In genomic region chr3:96403016-96403415, GRCm38 (mm10) we compare ENCODE assay signal across 18 mouse cellular contexts. TPM values are rescaled to one million over a fixed set of nuclear protein-coding genes. Genes with fewer than 3 reads are reported as not detected.
DNase-seq lines count a peak whose midpoint lies in the region; ATAC-seq and TF ChIP-seq lines count a peak whose summit lies in the region.
"Had no signal": no experiment of that assay in that cellular context is flagged by ENCODE, and none has a peak within 500 bp of the region (broad histone marks: within the 10 kb centered on the region; RNA-seq: fewer than 3 reads in every experiment).

No protein-coding gene starts in this region.

- no peak for TF ChIP-seq POLR2A in brain, embryonic 14.5 days (IDR thresholded peaks at IDR 0.05; ENCODE audit: borderline replicate concordance, extremely low read depth, insufficient read depth, insufficient read length, poor library complexity, severe bottlenecking)

- WGBS in embryonic facial prominence, embryonic 11.5 days = 24% methylated on average over 1 of the region's 1 CpGs
- WGBS in embryonic facial prominence, embryonic 10.5 days = 8% methylated on average over 1 of the region's 1 CpGs

- H3K9me3 ChIP-seq in embryonic facial prominence, embryonic 11.5 days (replicated peaks; ENCODE audit: control insufficient read depth, low read length) = no peaks in the 10 kb centered on the region
- H3K9me3 ChIP-seq in embryonic facial prominence, embryonic 10.5 days = peaks cover 6% of the 10 kb centered on the region; the same call in 1 of the 2 replicates
- H3K9me3 ChIP-seq: embryonic facial prominence, embryonic 12.5 days; hindbrain, embryonic 12.5 days; neural tube, embryonic 13.5 days had no signal

- no peak overlapping the region for H3K4me3 ChIP-seq in embryonic facial prominence, embryonic 11.5 days (ENCODE audit: low read depth, low read length)
- H3K4me3 ChIP-seq in embryonic facial prominence, embryonic 10.5 days = no peak overlapping the region
- H3K4me3 ChIP-seq: embryonic facial prominence, embryonic 12.5 days; hindbrain, embryonic 12.5 days; limb, embryonic 12.5 days; megakaryocyte, embryonic 14.5 days; neural tube, embryonic 13.5 days had no signal

- peaks cover 4% of the 10 kb centered on the region; the same call in 1 of the 2 replicates for H3K4me1 ChIP-seq in embryonic facial prominence, embryonic 11.5 days (ENCODE audit: control insufficient read depth, insufficient read depth, low read length)
- peaks cover 13% of the 10 kb centered on the region for H3K4me1 ChIP-seq in embryonic facial prominence, embryonic 10.5 days

- TF ChIP-seq CTCF in brain, embryonic 14.5 days (IDR thresholded peaks at IDR 0.05; ENCODE audit: borderline replicate concordance, extremely low read depth, insufficient read depth, insufficient read length) = peak; percentile 38; the same call in 1 of the 2 replicates

- intact Hi-C loops in gastrocnemius, postnatal 14 days (cut with DNase I; ENCODE audit: low total_unique reads) = no loop called here

- H3K4me2 ChIP-seq in embryonic facial prominence, embryonic 11.5 days (ENCODE audit: low read depth, low read length) = no peak overlapping the region
- H3K4me2 ChIP-seq: embryonic facial prominence, embryonic 12.5 days; hindbrain, embryonic 12.5 days; limb, embryonic 12.5 days; neural tube, embryonic 13.5 days had no signal

- no peak overlapping the region for H3K9ac ChIP-seq in embryonic facial prominence, embryonic 11.5 days (replicated peaks; ENCODE audit: low read length)
- H3K9ac ChIP-seq: embryonic facial prominence, embryonic 12.5 days; hindbrain, embryonic 12.5 days; limb, embryonic 12.5 days; neural tube, embryonic 13.5 days had no signal

- H3K36me3 ChIP-seq in embryonic facial prominence, embryonic 11.5 days (replicated peaks; ENCODE audit: control insufficient read depth, insufficient read depth, low read depth, low read length) = no peaks in the 10 kb centered on the region
- H3K36me3 ChIP-seq in embryonic facial prominence, embryonic 10.5 days (replicated peaks) = no peaks in the 10 kb centered on the region
- H3K36me3 ChIP-seq: embryonic facial prominence, embryonic 12.5 days; hindbrain, embryonic 12.5 days; limb, embryonic 12.5 days; neural tube, embryonic 13.5 days had no signal

- H3K27me3 ChIP-seq in embryonic facial prominence, embryonic 11.5 days (ENCODE audit: control insufficient read depth, insufficient read depth, low read length) = peaks cover 62% of the 10 kb centered on the region
- H3K27me3 ChIP-seq in embryonic facial prominence, embryonic 10.5 days (replicated peaks; ENCODE audit: low read depth, poor library complexity, severe bottlenecking) = peaks cover 98% of the 10 kb centered on the region

- ATAC-seq in embryonic facial prominence, embryonic 11.5 days (replicated peaks; ENCODE audit: insufficient number of reproducible peaks, low FRiP score, low TSS enrichment, low read depth) = no peak
- ATAC-seq: forebrain, embryonic 16.5 days had no signal

- DNase-seq in embryonic facial prominence, embryonic 11.5 days (ENCODE audit: low spot score) = peak; percentile 60
- no peak for DNase-seq in embryonic facial prominence, embryonic 10.5 days (ENCODE audit: low spot score)
- peak; percentile 17 for DNase-seq in lung, postnatal 36 days
- DNase-seq in lung, postnatal 4 days = no peak
- DNase-seq in brain, embryonic 14.5 days (ENCODE audit: low read depth) = no peak
- peak; percentile 41 for DNase-seq in mesoderm, embryonic 11.5 days (ENCODE audit: low read depth, low spot score)
- DNase-seq in left cerebral cortex, adult 8-10 months (ENCODE audit: low spot score in 2 of 2) = no peak
- DNase-seq in gastrocnemius, postnatal 14 days = no peak
- DNase-seq: cerebellum, adult 11-12 months had no signal

- no peak overlapping the region for H3K27ac ChIP-seq in embryonic facial prominence, embryonic 11.5 days (replicated peaks; ENCODE audit: low read depth, low read length)
- no peak overlapping the region for H3K27ac ChIP-seq in embryonic facial prominence, embryonic 10.5 days (replicated peaks)
- H3K27ac ChIP-seq: embryonic facial prominence, embryonic 12.5 days; hindbrain, embryonic 12.5 days; limb, embryonic 12.5 days; neural tube, embryonic 13.5 days had no signal

RNA-seq across cellular contexts. Expression of gene BC107364, which starts 49.1 kb away (rescaled TPM):
- polyA plus RNA-seq in embryonic facial prominence, embryonic 11.5 days (2014; fragmentation: Nextera tagmentation; extraction: Ambion mirVana) = not detected in 2 replicates
- polyA plus RNA-seq in embryonic facial prominence, embryonic 10.5 days (2016; fragmentation: Nextera tagmentation; extraction: Ambion mirVana) = not detected in 2 replicates
- 0.05 TPM in 1 of 2 replicates, not detected in the other for polyA plus RNA-seq in brain, embryonic 14.5 days (2012; rRNA removed)
- not detected for total RNA-seq in left cerebral cortex, adult 8-10 months (2022)
- total RNA-seq in gastrocnemius, postnatal 14 days (2021) = not detected
- total RNA-seq: adrenal gland, adult 18-20 months; heart, adult 8-10 months; layer of hippocampus, adult 18-20 months had no signal
- polyA plus RNA-seq: forebrain, embryonic 16.5 days; hindbrain, embryonic 12.5 days; limb, embryonic 12.5 days; neural tube, embryonic 13.5 days had no signal

Comparison
In these comparisons a context has a peak if more than half of its experiments do, and no peak if none do; other contexts are left out.
1. DNase-seq: peak in embryonic facial prominence, embryonic 11.5 days (single experiment), lung, postnatal 36 days (single experiment) and mesoderm, embryonic 11.5 days (single experiment); none in embryonic facial prominence, embryonic 10.5 days (single experiment), lung, postnatal 4 days (0 of 2), brain, embryonic 14.5 days (single experiment), left cerebral cortex, adult 8-10 months (0 of 2) and gastrocnemius, postnatal 14 days (single experiment).